Mouse (Mus musculus): Measurements from ENCODE around the gene Osbpl5. TPM values are rescaled to one million over a fixed set of nuclear protein-coding genes. Genes with fewer than 3 reads are reported as not detected.
A peak's percentile ranks its signal among the peaks of the same experiment; 100 is the strongest.
"Not testable (repeated sequence)": the region's sequence is repeated elsewhere in the genome, so short reads cannot be mapped to it uniquely, and the experiment has no call there.

The Osbpl5 gene
- polyA plus RNA-seq, 1 experiment = 23.1 TPM

- Histone ChIP-seq H3K4me1 (ENCODE audit: control insufficient read depth, insufficient read depth, insufficient read length, low read length) (no peaks in the 10 kb centered on the region), H3K4me3 (ENCODE audit: low read depth, low read length) (no peak overlapping the region), H3K27me3 (ENCODE audit: control insufficient read depth, insufficient read depth, low read length) (no peaks in the 10 kb centered on the region), H3K36me3 (ENCODE audit: control insufficient read depth, insufficient read depth, low read length) (no peaks in the 10 kb centered on the region), H3K27ac (ENCODE audit: insufficient read depth, low read depth, low read length) (no peak overlapping the region)
- 100% methylated on average over 1 of the region's 1 CpGs for WGBS
- TF ChIP-seq CTCF (IDR thresholded peaks at IDR 0.05; ENCODE audit: extremely low read depth, insufficient read length, insufficient replicate concordance, low read depth, low read length) = no peak
These were observed 75.2 kb downstream of the Osbpl5 start for GRCm38 (mm10) chr7:143681566-143681965.

- H3K4me1 ChIP-seq (ENCODE audit: control insufficient read depth, insufficient read depth, insufficient read length, low read length); H3K27me3 ChIP-seq (ENCODE audit: control insufficient read depth, insufficient read depth, low read length); H3K4me3 ChIP-seq (ENCODE audit: low read depth, low read length); H3K36me3 ChIP-seq (ENCODE audit: control insufficient read depth, insufficient read depth, low read length); H3K27ac ChIP-seq (ENCODE audit: insufficient read depth, low read depth, low read length): not testable (repeated sequence)
- WGBS = 68% methylated on average over 2 of the region's 2 CpGs
These were observed 75.9 kb downstream of the Osbpl5 start for GRCm38 (mm10) chr7:143680836-143681235.

GRCm38 (mm10) chr7:143679650-143680049 lies 77.1 kb downstream of the Osbpl5 start:
- not testable (repeated sequence) for H3K27me3 ChIP-seq (ENCODE audit: control insufficient read depth, insufficient read depth, low read length); H3K4me1 ChIP-seq (ENCODE audit: control insufficient read depth, insufficient read depth, insufficient read length, low read length); H3K4me3 ChIP-seq (ENCODE audit: low read depth, low read length); H3K36me3 ChIP-seq (ENCODE audit: control insufficient read depth, insufficient read depth, low read length); H3K27ac ChIP-seq (ENCODE audit: insufficient read depth, low read depth, low read length)
- 81% methylated on average over 2 of the region's 2 CpGs for WGBS

GRCm38 (mm10) chr7:143666427-143667311 lies 90.1 kb downstream of the Osbpl5 start:
- no peaks in the 10 kb centered on the region for H3K36me3 ChIP-seq (ENCODE audit: control insufficient read depth, insufficient read depth, low read length)
- H3K27me3 ChIP-seq (ENCODE audit: control insufficient read depth, insufficient read depth, low read length) = no peaks in the 10 kb centered on the region
- peak overlapping the region; percentile 27 for H3K27ac ChIP-seq (ENCODE audit: insufficient read depth, low read depth, low read length)
- no peak overlapping the region for H3K4me3 ChIP-seq (ENCODE audit: low read depth, low read length)
- H3K4me1 ChIP-seq (ENCODE audit: control insufficient read depth, insufficient read depth, insufficient read length, low read length) = no peaks in the 10 kb centered on the region
- TF ChIP-seq CTCF (IDR thresholded peaks at IDR 0.05; ENCODE audit: extremely low read depth, insufficient read length, insufficient replicate concordance, low read depth, low read length) = no peak
- no peak for TF ChIP-seq POLR2A (IDR thresholded peaks at IDR 0.05; ENCODE audit: low read depth, low read length)

- Histone ChIP-seq H3K36me3 (ENCODE audit: control insufficient read depth, insufficient read depth, low read length) (no peaks in the 10 kb centered on the region), H3K27me3 (ENCODE audit: control insufficient read depth, insufficient read depth, low read length) (no peaks in the 10 kb centered on the region), H3K4me1 (ENCODE audit: control insufficient read depth, insufficient read depth, insufficient read length, low read length) (no peaks in the 10 kb centered on the region), H3K4me3 (ENCODE audit: low read depth, low read length) (no peak overlapping the region), H3K27ac (ENCODE audit: insufficient read depth, low read depth, low read length) (no peak overlapping the region)
- WGBS = 81% methylated on average over 2 of the region's 2 CpGs
- TF ChIP-seq CTCF (IDR thresholded peaks at IDR 0.05; ENCODE audit: extremely low read depth, insufficient read length, insufficient replicate concordance, low read depth, low read length) = no peak
- TF ChIP-seq POLR2A (IDR thresholded peaks at IDR 0.05; ENCODE audit: low read depth, low read length) = no peak
These were observed 93.3 kb downstream of the Osbpl5 start for GRCm38 (mm10) chr7:143663470-143663869.

- Histone ChIP-seq H3K27me3 (ENCODE audit: control insufficient read depth, insufficient read depth, low read length) (no peaks in the 10 kb centered on the region), H3K36me3 (ENCODE audit: control insufficient read depth, insufficient read depth, low read length) (no peaks in the 10 kb centered on the region), H3K27ac (ENCODE audit: insufficient read depth, low read depth, low read length) (no peak overlapping the region), H3K4me1 (ENCODE audit: control insufficient read depth, insufficient read depth, insufficient read length, low read length) (no peaks in the 10 kb centered on the region), H3K4me3 (ENCODE audit: low read depth, low read length) (no peak overlapping the region)
- no peak for TF ChIP-seq CTCF (IDR thresholded peaks at IDR 0.05; ENCODE audit: extremely low read depth, insufficient read length, insufficient replicate concordance, low read depth, low read length)
- TF ChIP-seq POLR2A (IDR thresholded peaks at IDR 0.05; ENCODE audit: low read depth, low read length) = no peak
These were observed 96.0 kb downstream of the Osbpl5 start for GRCm38 (mm10) chr7:143660797-143661196.

GRCm38 (mm10) chr7:143649769-143650346 lies 106.9 kb downstream of the Osbpl5 start:
- H3K4me3 ChIP-seq (ENCODE audit: low read depth, low read length) = peak overlapping the region; percentile 79; the same call in 1 of the 2 replicates
- H3K4me1 ChIP-seq (ENCODE audit: control insufficient read depth, insufficient read depth, insufficient read length, low read length); H3K27me3 ChIP-seq (ENCODE audit: control insufficient read depth, insufficient read depth, low read length); H3K36me3 ChIP-seq (ENCODE audit: control insufficient read depth, insufficient read depth, low read length); H3K27ac ChIP-seq (ENCODE audit: insufficient read depth, low read depth, low read length): not testable (repeated sequence)
- 49% methylated on average over 10 of the region's 10 CpGs for WGBS

All from small intestine, adult 2 months (tissue).